Comparison of ENCODE assay signal across 13 mouse cellular contexts in the genomic region with DNA sequence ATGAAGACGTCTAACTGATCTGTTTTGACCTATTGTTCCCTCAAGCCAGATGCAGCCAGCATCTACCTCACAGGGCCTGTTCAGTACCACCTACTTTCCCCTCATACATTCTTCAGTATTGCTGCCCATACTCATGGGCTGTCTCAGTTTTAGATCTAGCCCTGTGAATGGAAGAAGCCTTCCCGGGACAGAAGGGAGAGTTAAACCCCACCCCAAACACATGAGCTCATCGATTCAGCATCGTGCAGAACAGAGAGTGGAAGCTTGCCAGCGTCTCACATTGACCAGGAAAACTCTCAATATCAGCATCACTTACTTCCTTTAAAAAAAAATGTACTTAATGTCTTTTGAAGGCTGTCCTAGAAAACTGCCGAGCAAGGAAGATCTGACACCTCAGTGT.
DNase-seq lines count a peak whose midpoint lies in the region; TF ChIP-seq lines count a peak whose summit lies in the region.
"Had no signal": no experiment of that assay in that cellular context is flagged by ENCODE, and none has a peak within 500 bp of the region (broad histone marks: within the 10 kb centered on the region; RNA-seq: fewer than 3 reads in every experiment).

No protein-coding gene starts in this region.

- TF ChIP-seq CTCF in left cerebral cortex, adult 2 months (IDR thresholded peaks at IDR 0.05) = no peak

- H3K27ac ChIP-seq in left cerebral cortex, adult 2 months = peak overlapping the region; percentile 64
- H3K27ac ChIP-seq: hindbrain, embryonic 15.5 days; kidney, postnatal 0 days; liver, embryonic 13.5 days had no signal

- H3K4me3 ChIP-seq in left cerebral cortex, adult 2 months = no peak overlapping the region
- H3K4me3 ChIP-seq: hindbrain, embryonic 15.5 days; liver, embryonic 13.5 days had no signal

- DNase-seq in gastrocnemius, postnatal 10 days = peak; percentile 8
- no peak for DNase-seq in gastrocnemius, postnatal 36 days
- no peak for DNase-seq in left cerebral cortex, adult 2 months (ENCODE audit: extremely low spot score in 1 of 2, low spot score in 2 of 2)
- DNase-seq in left cerebral cortex, adult 8-10 months (ENCODE audit: low spot score in 2 of 2) = no peak
- peak; percentile 11 for DNase-seq in right cerebral cortex, postnatal 25 days
- DNase-seq in right cerebral cortex, postnatal 4 days = no peak
- no peak for DNase-seq in cerebellum, adult 18-20 months
- DNase-seq: adrenal gland, postnatal 10 days; cerebellum, adult 9-10 months; liver, embryonic 13.5 days; midbrain, embryonic 14.5 days had no signal

- intact Hi-C loops in gastrocnemius, postnatal 36 days (cut with DNase I) = no loop called here
- intact Hi-C loops in left cerebral cortex, adult 2 months (cut with DNase I) = loop anchor here (2.0 to 5.0 kb wide), 4 partner anchors 80 to 187 kb away; partner anchors contain the start of gene Prickle1

Comparison
In these comparisons a context has a peak if more than half of its experiments do, and no peak if none do; other contexts are left out.
1. DNase-seq: peak in gastrocnemius, postnatal 10 days (single experiment) and right cerebral cortex, postnatal 25 days (single experiment); none in gastrocnemius, postnatal 36 days (0 of 2), left cerebral cortex, adult 2 months (0 of 2), left cerebral cortex, adult 8-10 months (0 of 2), right cerebral cortex, postnatal 4 days (single experiment) and cerebellum, adult 18-20 months (0 of 2).